Mouse (Mus musculus) embryo, embryonic 11.5 days (tissue): ENCODE measurements around the gene Aqp9.

ENCODE experiments used
- DNase-seq: peaks from one replicate; pipeline ENCODE4 v3.0.0-alpha.2; 2012; ENCODE audit warnings: low read depth, low spot score

The Aqp9 gene

DNA sequence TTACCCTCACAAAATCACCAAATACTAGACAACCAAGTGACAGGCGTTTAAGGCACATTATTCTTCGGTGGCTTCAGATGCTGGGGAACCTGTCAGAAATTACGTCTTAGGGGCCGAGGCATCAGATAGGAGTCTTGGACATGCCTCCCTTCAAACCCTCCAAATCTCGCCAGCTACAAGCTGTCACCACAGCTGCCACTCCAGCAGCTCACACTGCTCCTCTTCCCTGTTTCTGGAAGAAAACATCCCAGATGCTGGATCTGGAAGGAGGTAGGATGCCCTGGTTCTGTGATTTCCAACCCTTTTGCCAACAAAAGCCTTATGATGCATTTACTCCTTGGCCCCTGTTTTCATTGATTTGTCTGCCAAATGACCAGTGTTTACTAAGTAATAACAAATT lies 101.3 kb downstream of the Aqp9 start:
- no peak for DNase-seq

DNA sequence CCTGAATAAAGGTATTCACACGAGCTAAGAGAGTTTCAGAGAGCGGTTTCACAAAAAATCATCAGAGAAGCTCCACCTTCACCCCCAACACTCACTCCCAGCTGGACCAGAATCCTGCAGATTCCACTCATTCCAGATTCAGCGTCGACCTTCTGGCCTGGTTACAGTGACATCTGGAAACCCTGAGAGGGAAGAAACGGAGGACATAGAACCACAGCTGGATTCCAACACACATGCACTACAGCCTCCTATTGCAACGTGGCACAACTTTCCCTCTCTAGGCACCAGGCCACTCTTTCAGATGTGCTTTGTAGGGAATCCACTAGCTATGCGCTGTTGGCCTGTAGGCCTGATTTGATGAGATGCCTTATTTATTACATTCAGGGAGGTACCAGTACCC lies 102.0 kb downstream of the Aqp9 start:
- DNase-seq, result no peak

- no peak for DNase-seq
Measured at GRCm38 (mm10) chr9:71065343-71065875, 103.1 kb downstream of the Aqp9 start.

DNA sequence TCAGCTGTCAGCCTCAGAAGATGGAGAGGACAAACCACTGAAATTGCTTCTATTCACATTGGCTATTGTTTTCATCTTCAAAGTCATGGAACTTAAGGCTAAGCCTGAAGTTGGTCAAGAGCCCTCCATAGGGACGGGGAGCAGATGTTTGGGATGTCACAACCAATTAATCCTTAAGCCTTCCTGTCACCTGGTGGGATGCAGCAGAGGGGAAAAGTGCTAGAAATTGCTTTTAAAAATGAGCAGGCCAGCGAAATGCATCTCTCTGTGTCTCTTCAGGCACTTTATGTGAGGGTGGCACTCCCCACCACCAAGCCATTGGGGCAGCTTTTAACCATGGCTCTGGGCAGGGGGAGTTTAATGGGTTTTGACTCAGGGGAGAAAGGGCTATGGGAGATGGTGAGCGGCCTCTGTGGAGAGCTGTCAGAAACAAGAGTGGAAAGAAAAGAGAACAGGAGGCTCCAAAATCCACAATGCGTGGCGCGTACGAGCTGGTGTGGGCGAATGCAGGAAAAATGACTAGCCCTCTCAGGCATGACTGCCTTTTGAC lies 104.1 kb downstream of the Aqp9 start:
- no peak for DNase-seq

DNA sequence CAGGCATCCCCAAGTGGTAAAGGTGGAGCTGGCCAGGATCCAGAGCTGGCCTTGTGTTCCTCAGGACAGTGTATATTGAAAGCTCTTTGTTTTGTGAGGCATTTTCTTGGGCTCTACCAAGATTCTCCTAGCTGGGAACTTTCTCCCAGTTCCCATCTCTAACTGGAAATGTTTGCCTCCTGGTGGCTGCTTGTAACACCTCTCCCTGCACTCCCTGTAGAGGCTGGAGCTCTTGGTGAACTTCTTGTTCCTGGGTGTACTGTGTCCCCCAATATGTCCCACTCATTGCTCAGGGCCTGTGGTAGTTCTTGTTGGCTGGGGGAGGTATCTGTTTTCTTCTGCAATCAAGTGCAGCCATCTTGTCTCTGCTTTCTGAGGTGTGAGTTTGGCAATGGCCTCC lies 104.9 kb downstream of the Aqp9 start:
- no peak for DNase-seq

DNA sequence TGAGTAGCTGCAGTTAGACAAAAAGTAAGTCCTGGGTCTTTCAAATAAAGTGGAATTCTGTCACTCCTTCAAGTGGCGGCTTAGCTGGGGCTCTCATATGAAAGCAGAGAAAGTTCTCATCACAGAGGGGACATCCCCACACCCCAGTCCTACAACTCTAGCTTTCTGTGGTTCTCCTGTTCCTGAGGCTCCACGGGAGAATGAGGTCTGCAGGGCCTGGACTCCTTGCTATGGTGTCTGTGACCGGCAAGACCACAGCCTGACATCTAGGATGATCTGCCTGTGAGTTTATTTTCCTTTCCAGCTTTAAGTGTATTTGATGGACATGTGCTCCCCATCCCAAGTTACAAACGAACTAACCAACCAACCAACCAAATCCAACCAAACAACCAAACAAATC lies 105.5 kb downstream of the Aqp9 start:
- DNase-seq, result no peak

- DNase-seq, result no peak
Measured at GRCm38 (mm10) chr9:71062301-71062700, 106.2 kb downstream of the Aqp9 start.
